Comparison of ENCODE assay signal across 22 mouse cellular contexts in the genomic region with DNA sequence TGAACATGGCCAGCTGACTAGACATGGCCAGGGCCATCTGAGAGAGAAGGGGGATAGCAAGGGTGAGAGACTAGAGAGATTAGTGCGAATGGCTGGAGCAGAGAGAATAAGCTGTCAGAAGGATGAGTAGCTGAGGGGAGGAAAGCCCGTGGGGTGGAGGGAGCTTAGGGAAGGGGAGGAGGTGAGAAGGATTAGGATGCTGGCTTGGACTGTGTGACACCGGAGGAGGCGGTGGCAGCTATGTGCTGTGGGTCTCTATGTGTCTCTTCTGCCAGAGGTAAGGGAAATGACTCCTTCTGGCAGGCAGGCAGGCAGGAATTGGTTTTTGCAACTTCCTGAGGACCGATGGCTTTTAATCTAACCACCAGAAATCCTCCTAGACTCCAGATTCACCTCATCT.
"Had no signal": no experiment of that assay in that cellular context is flagged by ENCODE, and none has a peak within 500 bp of the region (broad histone marks: within the 10 kb centered on the region; RNA-seq: fewer than 3 reads in every experiment).

No protein-coding gene starts in this region.

- H3K27me3 ChIP-seq: kidney, embryonic 15.5 days; lung, embryonic 15.5 days; midbrain, embryonic 13.5 days; stomach, embryonic 15.5 days had no signal

- H3K36me3 ChIP-seq: kidney, embryonic 15.5 days; limb, embryonic 12.5 days; limb, embryonic 15.5 days; liver, embryonic 15.5 days; lung, embryonic 15.5 days; midbrain, embryonic 10.5 days; midbrain, embryonic 13.5 days; neural tube, embryonic 13.5 days; stomach, embryonic 15.5 days had no signal

- H3K9me3 ChIP-seq: kidney, embryonic 15.5 days; limb, embryonic 12.5 days; limb, embryonic 15.5 days; liver, embryonic 15.5 days; lung, embryonic 15.5 days; midbrain, embryonic 10.5 days; midbrain, embryonic 13.5 days; neural tube, embryonic 13.5 days; stomach, embryonic 15.5 days had no signal

- H3K4me3 ChIP-seq: kidney, embryonic 15.5 days; limb, embryonic 12.5 days; limb, embryonic 15.5 days; liver, embryonic 15.5 days; lung, embryonic 15.5 days; midbrain, embryonic 10.5 days; midbrain, embryonic 13.5 days; myocyte; neural tube, embryonic 13.5 days; stomach, embryonic 15.5 days had no signal

- H3K4me1 ChIP-seq: liver, embryonic 15.5 days; neural tube, embryonic 13.5 days; stomach, embryonic 15.5 days had no signal

- DNase-seq: kidney, adult 8-10 months; kidney, postnatal 10 days; kidney, postnatal 36 days; left cerebral cortex, postnatal 4 days; lung, adult 18-20 months; lung, postnatal 10 days; lung, postnatal 36 days; right cerebral cortex, postnatal 25 days; spleen, adult 18-20 months; thymus, postnatal 25 days had no signal

- ATAC-seq: intestine, postnatal 0 days; midbrain, embryonic 13.5 days; midbrain, embryonic 16.5 days had no signal
